Mouse (Mus musculus): ENCODE measurements around the gene Hpn. TPM values are rescaled to one million over a fixed set of nuclear protein-coding genes. Genes with fewer than 3 reads are reported as not detected.

Gene Hpn
- polyA plus RNA-seq (2017; shearing (Covaris generic)), result 5.9 TPM

DNA sequence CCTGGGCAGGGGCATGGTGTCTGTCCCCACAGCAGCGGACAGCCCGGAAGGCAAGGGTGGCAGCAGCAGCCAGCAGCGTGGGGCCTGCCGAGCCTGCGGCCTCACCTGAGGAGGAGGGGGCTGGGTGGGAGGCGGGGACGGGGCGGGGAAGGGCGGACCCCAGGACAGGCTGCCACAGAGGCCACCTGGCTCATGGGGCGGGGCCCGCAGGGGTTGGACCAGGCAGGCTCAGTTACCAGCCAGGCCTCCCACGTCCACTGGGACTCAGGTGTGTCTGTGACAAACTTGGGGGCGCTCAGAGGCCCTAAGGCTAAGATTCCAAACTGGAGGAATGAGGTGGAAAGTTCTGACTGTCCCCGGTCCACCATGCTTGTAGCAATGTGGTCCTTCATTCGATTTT, at the start of gene Hpn:
Gene Hpn, minus strand, starts transcription at position 109 of the 400 bp plus-strand sequence.

DNA sequence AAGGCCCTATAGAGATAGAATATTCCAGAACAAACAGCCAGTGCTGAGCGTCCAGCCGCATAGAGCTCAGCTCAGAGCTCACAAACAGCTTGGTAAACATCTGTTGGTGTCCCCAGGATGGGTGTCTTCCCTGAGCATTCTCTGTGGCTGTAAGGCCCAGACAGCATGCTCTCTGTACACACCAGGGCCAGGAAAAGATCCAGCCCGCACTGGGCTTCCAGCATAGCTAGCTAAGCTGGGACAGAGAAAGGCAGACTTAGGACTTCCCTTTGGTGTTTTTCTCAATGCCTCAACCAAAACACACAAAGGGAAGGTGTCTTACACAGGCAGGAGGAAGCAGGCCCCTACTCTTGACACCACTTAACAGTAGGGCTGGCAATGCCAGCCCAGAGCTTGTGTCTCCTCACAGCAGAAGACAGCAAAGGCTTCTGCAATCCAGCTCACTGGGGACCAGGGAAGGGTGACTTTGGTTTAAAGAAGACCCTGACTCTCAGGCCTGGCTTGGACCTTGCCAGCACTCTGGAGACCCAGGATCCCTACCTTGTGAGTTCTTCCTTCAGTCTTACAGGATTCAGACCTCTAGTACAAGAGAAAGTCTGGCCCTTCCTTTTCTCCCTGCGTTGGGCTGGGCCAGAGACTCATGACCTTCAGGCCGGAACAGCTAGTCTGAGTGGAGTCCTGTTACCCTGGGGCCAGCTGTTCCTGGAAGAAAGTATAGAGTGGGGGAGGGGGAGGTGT, 40.4 kb upstream of the Hpn start, which contains the start of gene Gramd1a:
Gene Gramd1a, minus strand, starts transcription at position 601 of the 738 bp plus-strand sequence.

DNA sequence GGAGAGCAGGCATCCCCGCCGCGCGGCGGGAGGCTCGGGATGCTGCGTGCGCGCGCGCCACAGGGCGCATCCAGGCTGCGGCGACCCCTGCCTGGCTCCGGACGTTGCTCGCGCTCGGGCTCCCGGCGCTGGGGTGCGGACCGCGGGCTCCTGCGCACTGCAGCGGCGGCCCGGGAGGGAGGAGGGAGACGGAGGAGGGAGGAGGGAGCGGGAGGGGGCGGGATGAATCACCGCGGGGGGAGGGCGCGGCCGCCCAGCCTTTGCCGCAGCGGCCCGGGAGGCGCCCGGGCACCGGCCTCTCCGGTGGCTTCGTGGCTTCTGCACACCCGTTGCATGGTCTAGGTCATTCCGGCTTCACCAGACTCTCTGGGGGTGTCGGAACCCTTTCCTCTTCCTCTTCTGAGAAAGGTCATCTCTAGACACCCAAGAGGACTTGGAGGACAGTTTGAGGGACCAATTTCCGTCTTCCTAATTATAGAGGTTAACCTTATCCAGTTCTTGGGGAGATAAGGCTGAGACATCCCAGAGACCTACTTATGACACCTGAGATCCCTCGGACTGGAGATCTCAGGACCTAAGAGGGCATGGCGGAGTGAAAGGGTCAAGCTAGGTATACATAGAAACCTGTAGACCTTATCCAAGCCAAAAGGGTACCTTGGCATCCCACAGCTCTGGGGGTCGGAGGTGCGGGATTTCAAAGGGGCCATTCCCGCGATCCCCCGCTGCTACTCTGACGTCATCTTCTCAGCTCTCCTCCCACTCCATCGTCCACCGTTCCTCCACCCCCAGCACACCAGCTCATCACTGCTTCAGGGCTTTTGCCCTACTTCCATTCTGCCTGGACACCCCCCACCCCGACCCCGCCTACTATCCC, 12.0 kb upstream of the Hpn start, which contains the start of gene Scn1b:
Gene Scn1b, minus strand, starts transcription at position 153 of the 874 bp plus-strand sequence.

DNA sequence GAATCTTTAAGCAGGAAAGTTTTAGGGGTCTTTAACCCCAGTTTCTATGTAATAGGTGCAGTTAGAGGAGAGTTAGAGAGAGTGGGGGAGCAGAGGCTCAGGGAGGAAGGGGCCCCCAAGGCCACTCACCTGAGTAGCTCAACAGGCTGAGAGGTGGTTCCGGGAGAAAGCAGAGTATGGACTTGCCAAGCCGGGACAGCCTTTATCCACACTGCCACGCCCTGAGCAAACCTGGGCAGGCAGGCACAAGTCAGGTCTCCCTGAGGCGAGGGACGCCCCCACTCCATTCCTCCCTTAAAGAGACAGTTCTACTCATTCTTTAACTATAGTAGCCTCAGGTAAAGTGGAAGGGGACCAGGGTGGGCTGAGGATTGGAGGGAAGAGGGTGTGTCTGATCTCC, 38.6 kb downstream of the Hpn start, which contains the start of gene Fxyd3:
Gene Fxyd3, minus strand, starts transcription at position 213 of the 400 bp plus-strand sequence.

DNA sequence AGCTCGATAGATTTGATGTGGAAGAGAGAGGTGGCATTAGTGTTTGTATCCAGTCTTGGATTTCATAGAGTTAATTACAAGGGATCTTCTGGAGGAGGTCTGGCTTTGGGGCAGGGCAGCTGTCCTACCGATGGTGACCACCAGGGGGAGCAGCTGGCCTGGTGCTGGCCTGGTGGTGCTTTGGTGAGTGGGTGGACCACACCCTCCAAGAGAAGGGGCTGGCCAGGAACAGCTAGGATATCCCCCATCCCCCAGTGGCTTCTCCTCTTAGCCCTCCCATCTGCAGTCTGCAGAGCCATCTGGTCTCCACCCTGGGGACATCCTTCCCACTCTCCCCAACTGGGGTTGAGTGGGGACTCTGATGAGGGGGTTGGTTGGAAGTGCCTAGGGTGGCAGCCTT, 56.0 kb downstream of the Hpn start, which contains the start of gene Lgi4:
Gene Lgi4, plus strand, starts transcription at position 235 of the 400 bp plus-strand sequence.

DNA sequence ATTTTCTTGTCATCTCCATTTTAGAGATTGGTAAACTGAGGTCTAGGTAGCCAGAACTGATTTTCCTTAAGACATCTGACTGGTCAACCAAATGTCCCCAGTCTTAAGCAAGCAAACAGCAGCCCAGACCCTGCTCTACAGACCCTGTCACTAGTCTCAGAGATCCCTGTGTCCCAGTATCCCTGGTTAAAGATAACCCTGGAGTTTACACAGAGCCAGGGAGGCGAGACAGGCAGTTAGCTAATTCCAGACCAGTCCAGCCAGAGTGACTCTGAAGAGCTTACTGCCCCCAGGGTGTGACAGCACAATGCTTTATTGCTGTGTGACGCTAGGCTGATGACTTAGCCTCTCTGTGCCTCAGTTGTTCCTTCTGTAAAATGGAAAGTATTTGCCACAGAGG, 58.0 kb downstream of the Hpn start, which contains the start of gene Fxyd1:
Gene Fxyd1, minus strand, starts transcription at position 129 of the 400 bp plus-strand sequence.

DNA sequence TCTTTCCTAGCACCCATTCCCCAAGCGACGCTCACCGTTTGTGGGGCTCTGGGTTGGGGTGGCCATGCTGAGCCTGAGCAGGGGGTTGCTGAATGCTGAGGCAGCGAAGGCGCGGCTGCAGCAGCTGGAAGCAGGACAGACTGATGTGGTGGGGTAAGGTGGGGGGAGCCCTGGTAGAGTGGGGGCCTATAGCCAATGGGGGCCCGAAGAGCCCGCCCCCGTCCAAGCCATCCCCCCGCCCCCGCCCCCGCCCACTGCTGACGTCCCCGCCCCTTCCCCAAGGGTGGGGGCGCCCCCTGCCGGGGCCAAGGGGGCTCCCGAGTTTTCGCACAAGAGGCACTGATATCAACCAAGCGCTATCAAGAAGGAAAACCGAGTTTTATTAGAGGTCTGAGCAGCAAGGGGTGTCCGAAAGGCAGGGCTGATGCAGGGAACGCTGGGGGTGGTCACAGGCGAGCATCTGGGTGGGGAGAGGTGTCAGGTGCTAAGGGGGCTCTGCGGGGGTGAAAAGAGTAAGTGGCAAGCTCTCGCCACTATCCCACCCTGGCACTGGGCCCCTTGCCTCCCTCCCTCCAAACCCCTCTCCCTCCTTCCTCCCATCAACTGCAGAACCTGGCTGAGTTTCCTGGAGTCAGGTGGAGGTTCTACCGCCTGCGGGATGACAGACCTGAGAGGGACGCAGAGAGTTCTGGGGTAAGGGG, 63.6 kb downstream of the Hpn start, which contains the start of gene Fxyd7:
Gene Fxyd7, minus strand, starts transcription at position 147 of the 701 bp plus-strand sequence.

Other genes starting within 250 kb of the Hpn start
- 4.2 TPM for gene Cd22, start 234.9 kb downstream of the Hpn start, polyA plus RNA-seq (2017; shearing (Covaris generic))
- gene Mag, start 200.4 kb downstream of the Hpn start, polyA plus RNA-seq (2017; shearing (Covaris generic)), result 0.12 TPM
- gene Hamp2, start 190.6 kb downstream of the Hpn start, polyA plus RNA-seq (2017; shearing (Covaris generic)), result not detected
- not detected for gene Hamp, start 171.3 kb downstream of the Hpn start, polyA plus RNA-seq (2017; shearing (Covaris generic))
- 11.1 TPM for gene Usf2, start 158.5 kb downstream of the Hpn start, polyA plus RNA-seq (2017; shearing (Covaris generic))
- 4.6 TPM for gene Lsr, start 141.8 kb downstream of the Hpn start, polyA plus RNA-seq (2017; shearing (Covaris generic))
- 0.59 TPM for gene Fam187b, start 141.5 kb downstream of the Hpn start, polyA plus RNA-seq (2017; shearing (Covaris generic))
- 1,672 TPM for gene Fxyd5, start 72.8 kb downstream of the Hpn start, polyA plus RNA-seq (2017; shearing (Covaris generic))
- 0.49 TPM for gene Fxyd7, start 63.8 kb downstream of the Hpn start, polyA plus RNA-seq (2017; shearing (Covaris generic))
- not detected for gene Fxyd1, start 58.1 kb downstream of the Hpn start, polyA plus RNA-seq (2017; shearing (Covaris generic))
- not detected for gene Lgi4, start 55.9 kb downstream of the Hpn start, polyA plus RNA-seq (2017; shearing (Covaris generic))
- gene Fxyd3, start 38.6 kb downstream of the Hpn start, polyA plus RNA-seq (2017; shearing (Covaris generic)), result not detected
- gene Scn1b, start 11.7 kb upstream of the Hpn start, polyA plus RNA-seq (2017; shearing (Covaris generic)), result 0.68 TPM
- 360 TPM for gene Gramd1a, start 40.6 kb upstream of the Hpn start, polyA plus RNA-seq (2017; shearing (Covaris generic))
- not detected for gene Scgb2b2, start 175.2 kb upstream of the Hpn start, polyA plus RNA-seq (2017; shearing (Covaris generic))
- gene Scgb1b2, start 176.5 kb upstream of the Hpn start, polyA plus RNA-seq (2017; shearing (Covaris generic)), result not detected
- not detected for gene Scgb2b3, start 246.8 kb upstream of the Hpn start, polyA plus RNA-seq (2017; shearing (Covaris generic))